Mouse (Mus musculus) urinary bladder, adult 2 months (tissue): ENCODE data around the gene Egfr. TPM values are rescaled to one million over a fixed set of nuclear protein-coding genes. Genes with fewer than 3 reads are reported as not detected.

Experiments used
- DNase-seq: peaks from one replicate; pipeline ENCODE4 v3.0.0; 2022; ENCODE audit warnings: low spot score
- polyA plus RNA-seq: library from polyadenylated mRNA; depleted of rRNA; stranded (reverse); fragments of >200 nt; gene quantifications from 2 replicates; pipeline ENCODE4 v1.2.3, GENCODE M21; 2012

The Egfr gene
- polyA plus RNA-seq, 1 experiment: 9.1 TPM

- no peak for DNase-seq
Measured at GRCm38 (mm10) chr11:16900182-16900581, 148.2 kb downstream of the Egfr start.

DNA sequence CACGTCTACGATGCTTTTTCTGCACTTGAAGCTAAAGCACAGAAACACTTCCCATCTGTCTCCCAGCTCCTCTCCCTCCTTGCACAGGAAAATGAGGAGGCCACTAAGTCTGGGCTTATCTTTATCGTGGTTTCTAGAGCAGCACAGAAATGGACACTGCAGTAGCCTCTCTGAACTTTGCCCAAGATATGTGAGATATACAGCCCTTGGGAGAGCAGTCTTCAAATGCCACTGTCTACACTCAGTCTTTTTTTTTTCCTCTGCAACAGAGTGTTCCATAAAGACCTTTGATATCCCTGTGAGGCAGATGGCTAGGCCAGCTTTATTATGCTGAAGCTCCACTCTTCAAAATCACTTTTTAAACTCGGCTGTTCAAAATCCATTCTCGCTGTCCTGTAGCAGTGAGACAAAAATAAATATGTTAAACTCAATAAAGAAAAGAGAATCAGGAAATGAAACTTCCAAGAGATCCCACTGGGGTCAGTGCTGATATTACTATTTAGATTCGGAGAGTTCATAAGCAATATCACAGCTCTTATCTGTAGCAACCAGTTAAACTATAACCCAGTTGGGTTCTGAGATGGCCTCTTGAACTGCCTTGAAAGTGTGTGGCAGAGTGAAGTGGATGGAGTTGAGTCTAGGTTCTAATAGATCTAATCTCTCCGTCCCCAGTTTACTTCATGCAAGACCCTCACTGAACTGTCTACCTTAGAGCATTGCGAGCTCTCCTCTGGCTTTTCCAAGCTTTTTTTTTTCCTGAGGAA, 148.8 kb downstream of the Egfr start:
- no peak for DNase-seq

- no peak for DNase-seq
Measured at GRCm38 (mm10) chr11:16904302-16905011, 152.5 kb downstream of the Egfr start.

DNA sequence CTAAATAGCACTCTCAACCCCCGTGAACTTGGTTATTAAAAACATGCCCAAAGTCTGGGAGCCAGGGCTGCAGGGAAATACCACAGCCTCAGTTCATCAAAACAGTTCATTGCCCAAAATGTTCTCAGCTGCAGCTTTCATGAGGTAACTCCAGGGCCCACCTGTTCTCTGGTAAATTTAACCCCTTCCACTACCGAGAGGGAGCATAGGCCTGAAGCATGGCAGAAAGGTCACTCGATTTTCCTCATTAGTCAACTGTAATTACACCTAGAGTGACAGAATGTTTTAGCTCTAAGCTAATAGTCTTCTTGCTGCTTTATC, 153.0 kb downstream of the Egfr start:
- DNase-seq: no peak

DNA sequence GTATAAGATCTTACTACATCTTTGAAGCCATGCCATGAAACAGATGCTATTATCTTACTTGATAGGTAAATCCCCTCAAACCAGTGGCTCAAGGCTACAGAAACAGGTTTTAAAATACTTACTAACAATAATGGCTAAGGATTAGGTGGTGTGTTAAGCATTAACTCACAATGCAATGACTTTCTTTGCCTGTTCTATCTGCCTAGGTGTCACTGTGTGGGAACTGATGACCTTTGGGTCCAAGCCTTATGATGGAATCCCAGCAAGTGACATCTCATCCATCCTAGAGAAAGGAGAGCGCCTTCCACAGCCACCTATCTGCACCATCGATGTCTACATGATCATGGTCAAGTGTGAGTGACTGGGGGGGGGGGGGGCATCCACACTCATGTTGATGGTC, 154.5 kb downstream of the Egfr start:
- DNase-seq: no peak

- no peak for DNase-seq
Measured at GRCm38 (mm10) chr11:16907517-16908129, 155.6 kb downstream of the Egfr start.

- DNase-seq: no peak
Measured at GRCm38 (mm10) chr11:16914756-16915155, 162.8 kb downstream of the Egfr start.

DNA sequence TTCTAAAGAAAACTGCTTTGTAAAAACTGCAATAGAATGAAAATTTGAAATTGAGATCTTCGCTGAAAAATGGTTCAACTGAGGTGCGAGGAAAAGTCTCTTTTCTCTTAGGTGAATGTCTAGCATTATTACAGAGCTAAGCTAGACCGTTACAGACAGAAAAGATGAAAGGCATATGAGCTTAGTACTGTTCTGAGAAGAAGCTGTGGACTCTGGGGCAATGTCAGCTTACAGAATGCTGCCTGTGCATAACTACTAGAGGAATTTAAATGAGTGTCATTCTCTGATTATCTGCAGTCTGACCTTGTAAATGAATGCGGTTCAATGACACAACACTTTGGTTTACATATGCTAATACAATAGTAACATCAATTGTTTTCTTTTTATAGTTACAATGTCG, 163.8 kb downstream of the Egfr start:
- DNase-seq: no peak

- DNase-seq: no peak
Measured at GRCm38 (mm10) chr11:16917512-16917911, 165.5 kb downstream of the Egfr start.

DNA sequence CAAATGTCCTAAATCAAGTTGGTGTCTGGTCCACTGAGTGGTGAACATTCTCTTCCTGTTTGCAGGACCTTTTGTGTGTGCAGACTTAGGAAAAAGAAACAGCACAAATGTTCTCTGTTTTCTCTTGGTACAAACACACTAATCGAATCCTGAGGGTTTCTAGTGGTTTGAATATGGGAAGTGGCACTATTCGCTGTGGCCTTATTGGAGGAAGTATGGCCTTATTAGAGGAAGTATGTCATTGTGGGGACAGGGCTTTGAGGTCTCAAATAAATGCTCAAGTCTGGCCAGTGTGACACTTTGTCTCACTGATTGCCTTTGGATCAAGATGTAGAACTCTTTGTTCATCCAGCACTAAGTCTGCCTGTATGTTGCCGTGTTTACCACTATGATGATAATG, 180.2 kb downstream of the Egfr start:
- no peak for DNase-seq

DNA sequence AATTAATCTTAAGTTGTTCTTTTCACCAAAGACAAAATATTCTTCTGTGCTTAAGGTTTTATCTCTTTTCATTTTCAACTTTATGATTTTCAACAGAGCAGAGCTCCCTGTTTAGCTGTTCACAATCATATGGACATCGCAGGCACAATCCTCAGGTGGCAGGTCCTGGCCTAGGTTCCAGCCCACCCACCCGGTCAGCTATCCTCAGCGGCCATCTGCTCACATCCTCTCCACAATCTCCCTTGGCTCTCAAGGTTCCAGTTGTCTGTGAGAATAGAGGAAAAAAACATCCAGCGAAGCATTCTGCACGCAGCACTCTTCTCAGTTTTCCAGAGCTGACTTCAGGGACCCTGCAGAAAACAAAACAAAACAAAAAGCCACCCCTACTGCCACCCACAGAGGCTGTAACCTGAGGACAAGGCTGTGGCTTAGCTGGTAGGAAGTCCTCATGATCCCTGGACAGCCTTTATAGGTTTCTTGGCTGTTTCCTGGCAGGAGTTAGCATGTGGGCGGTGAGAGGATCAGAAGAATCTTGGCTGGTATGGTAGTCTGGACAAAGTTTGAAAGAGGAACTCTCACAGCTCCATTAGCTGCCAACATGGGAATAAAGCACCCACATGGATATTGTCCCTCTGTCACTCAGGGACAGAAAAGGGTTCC, 183.7 kb downstream of the Egfr start:
- no peak for DNase-seq

- no peak for DNase-seq
Measured at GRCm38 (mm10) chr11:16941103-16941793, 189.2 kb downstream of the Egfr start.

- DNase-seq: no peak
Measured at GRCm38 (mm10) chr11:16941973-16942452, 190.0 kb downstream of the Egfr start.

DNA sequence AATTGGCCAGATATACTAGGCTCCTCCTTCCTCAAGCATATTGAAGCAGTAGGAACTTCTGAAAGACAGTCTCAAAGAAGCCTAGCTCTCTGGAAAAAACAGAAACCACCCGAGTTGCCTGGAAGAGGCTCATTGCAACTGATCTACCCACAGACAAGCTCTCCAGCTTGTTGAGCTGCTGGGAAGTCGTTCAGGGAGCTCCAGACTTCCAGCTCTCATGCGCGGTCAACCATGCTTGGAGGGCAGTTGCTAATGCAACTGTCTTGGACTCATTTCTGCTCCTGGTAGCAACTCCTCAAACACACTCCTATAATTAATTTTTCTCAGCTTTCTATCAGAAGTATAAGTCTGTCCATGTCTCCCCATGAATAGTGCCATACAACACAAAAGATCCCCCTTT, 191.0 kb downstream of the Egfr start:
- DNase-seq: no peak

DNA sequence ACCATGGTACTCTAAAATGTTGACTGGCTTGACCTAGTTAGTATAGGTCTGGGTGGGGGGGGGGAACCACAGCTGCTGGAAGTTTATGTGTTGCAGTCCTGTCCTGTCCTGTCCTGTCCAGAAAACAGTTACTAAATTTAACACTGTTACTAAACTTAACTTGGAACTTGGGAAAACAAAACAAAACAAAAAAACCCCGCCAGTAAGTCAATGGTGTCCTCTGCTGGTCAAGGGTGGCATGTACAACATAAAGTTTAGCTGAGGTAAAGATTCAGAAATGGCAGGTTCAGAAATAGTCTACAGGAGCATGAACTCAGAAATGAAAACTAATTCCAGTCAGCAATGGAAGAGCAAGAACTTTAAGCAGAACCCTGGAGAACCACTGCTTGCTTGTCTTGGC, 196.8 kb downstream of the Egfr start:
- no peak for DNase-seq

- no peak for DNase-seq
Measured at GRCm38 (mm10) chr11:16950226-16950975, 198.4 kb downstream of the Egfr start.

- peak; percentile 67 for DNase-seq
Measured at GRCm38 (mm10) chr11:16950976-16951760, 199.2 kb downstream of the Egfr start, which contains the start of gene Fbxo48. Gene Fbxo48 (plus strand): TSS chr11:16951375.

GRCm38 (mm10) chr11:16951761-16952010, 199.7 kb downstream of the Egfr start:
- no peak for DNase-seq

GRCm38 (mm10) chr11:16956115-16956862, 204.3 kb downstream of the Egfr start:
- no peak for DNase-seq

- DNase-seq: no peak
Measured at GRCm38 (mm10) chr11:16957030-16957429, 205.0 kb downstream of the Egfr start.
